Mouse (Mus musculus) erythroblast, embryonic 14.5 days (primary cell): Measurements from ENCODE around the gene Tmem41a.

Source experiments
- GATA1 ChIP-seq: IDR thresholded peaks from 2 replicates; pipeline ENCODE4 v1.6.1; 2012; ENCODE audit warnings: low read length, inconsistent platforms, mixed read lengths
- TAL1 ChIP-seq: IDR thresholded peaks from 3 replicates; pipeline ENCODE4 v1.6.1; 2012; ENCODE audit warnings: low read length, inconsistent platforms, mixed read lengths

GRCm38 (mm10) chr16:21983146-21983545 is 35.8 kb upstream of the Tmem41a start:
- no peak for TF ChIP-seq GATA1
- no peak for TF ChIP-seq TAL1
